Mouse (Mus musculus) MEL (cell line): ENCODE measurements around the gene Dgat2.

Experiments
- BHLHE40 ChIP-seq: IDR thresholded peaks from 2 replicates; pipeline ENCODE4 v1.6.1; 2012; ENCODE audit warnings: low read depth, mild to moderate bottlenecking, inconsistent platforms, low read length, improper control_type of control experiment, borderline replicate concordance
- CHD2 ChIP-seq: IDR thresholded peaks from 2 replicates; pipeline ENCODE4 v1.6.1; 2011; ENCODE audit warnings: low read length, improper control_type of control experiment
- CTCF ChIP-seq, 3 experiments: IDR thresholded peaks in 2 of 3; conservative IDR thresholded peaks in 1 of 3; 2 replicates each; pipeline ENCODE4 v1.5.1; 2011 to 2012; ENCODE audit warnings: low read length in 3 of 3, low read depth in 2 of 3, mild to moderate bottlenecking in 2 of 3, improper control_type of control experiment in 1 of 3, inconsistent platforms in 1 of 3, mixed read lengths in 1 of 3, moderate library complexity in 1 of 3; ENCODE audit not compliant: control insufficient read depth in 1 of 3, insufficient read depth in 1 of 3, poor library complexity in 1 of 3, severe bottlenecking in 1 of 3
- E2F4 ChIP-seq: IDR thresholded peaks from 2 replicates; pipeline ENCODE4 v1.6.1; 2011; ENCODE audit warnings: low read depth, low read length, improper control_type of control experiment, borderline replicate concordance
- ELF1 ChIP-seq: IDR thresholded peaks from 2 replicates; pipeline ENCODE4 v1.6.1; 2014; ENCODE audit warnings: low read depth, mild to moderate bottlenecking, inconsistent platforms, low read length, improper control_type of control experiment, moderate library complexity
- MAFK ChIP-seq: IDR thresholded peaks from 2 replicates; pipeline ENCODE4 v1.6.1; 2011; ENCODE audit warnings: low read depth, mild to moderate bottlenecking, low read length, improper control_type of control experiment, borderline replicate concordance
- MAX ChIP-seq: IDR thresholded peaks from 2 replicates; pipeline ENCODE4 v1.6.1; 2011; ENCODE audit warnings: low read length, improper control_type of control experiment
- MAZ ChIP-seq: IDR thresholded peaks from 2 replicates; pipeline ENCODE4 v1.6.1; 2012; ENCODE audit warnings: low read depth, mild to moderate bottlenecking, inconsistent platforms, low read length, improper control_type of control experiment
- POLR2A ChIP-seq, 2 experiments: IDR thresholded peaks; 2 replicates each; pipeline ENCODE4 v1.6.1; 2011 to 2012; ENCODE audit warnings: low read length in 2 of 2, mild to moderate bottlenecking in 2 of 2, control low read depth in 1 of 2, improper control_type of control experiment in 1 of 2, low read depth in 1 of 2, moderate library complexity in 1 of 2; ENCODE audit not compliant: control insufficient read depth in 1 of 2, insufficient read depth in 1 of 2, poor library complexity in 1 of 2
- SMC3 ChIP-seq: IDR thresholded peaks from 2 replicates; pipeline ENCODE4 v1.6.1; 2011; ENCODE audit warnings: low read depth, low read length, improper control_type of control experiment
- TBP ChIP-seq: IDR thresholded peaks from 2 replicates; pipeline ENCODE4 v1.8.0; 2011; ENCODE audit warnings: low read depth, low read length, improper control_type of control experiment
- TCF12 ChIP-seq: IDR thresholded peaks from 2 replicates; pipeline ENCODE4 v1.6.1; 2014; ENCODE audit warnings: low read depth, mild to moderate bottlenecking, inconsistent platforms, low read length, improper control_type of control experiment, moderate library complexity
- USF1 ChIP-seq: IDR thresholded peaks from 2 replicates; pipeline ENCODE4 v1.6.1; 2014; ENCODE audit warnings: low read depth, mild to moderate bottlenecking, inconsistent platforms, low read length, improper control_type of control experiment, moderate library complexity

DNA sequence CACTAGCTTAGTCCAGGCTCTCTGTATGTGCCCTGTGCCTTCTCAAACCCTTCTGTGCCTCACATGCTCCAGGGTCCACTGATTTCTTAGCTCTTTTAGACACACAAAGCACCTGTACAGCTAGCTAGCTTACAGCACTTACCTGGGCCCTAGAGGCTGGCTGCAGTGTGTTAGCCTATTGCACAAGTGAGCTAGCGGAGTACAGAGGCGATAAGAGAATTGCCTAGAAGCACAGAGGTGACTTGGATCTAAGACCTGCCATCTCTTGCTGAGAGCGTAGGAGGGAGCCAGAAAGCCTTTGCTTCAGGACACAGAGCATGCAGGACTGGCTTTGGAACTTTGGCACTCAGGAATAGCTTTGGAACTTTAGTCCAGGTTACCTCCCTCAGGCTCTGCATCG lies 44.7 kb upstream of the Dgat2 start:
- TF ChIP-seq E2F4 (no peak), MAX (no peak), CHD2 (no peak), MAFK (no peak), MAZ (no peak), ELF1 (no peak), TBP (no peak), POLR2A (IDR thresholded peaks at IDR 0.05; ENCODE audit: control insufficient read depth in 1 of 2, insufficient read depth in 1 of 2, low read depth in 1 of 2, low read length in 2 of 2, poor library complexity in 1 of 2) (no peak), CTCF (IDR thresholded peaks at IDR 0.05 in 2 of 3, conservative IDR thresholded peaks at IDR 0.05 in 1 of 3; ENCODE audit: control insufficient read depth in 1 of 3, insufficient read depth in 1 of 3, low read depth in 2 of 3, low read length in 3 of 3, poor library complexity in 1 of 3, severe bottlenecking in 1 of 3) (no peak), BHLHE40 (no peak), USF1 (no peak), TCF12 (no peak), SMC3 (no peak)
